Mouse (Mus musculus) right cerebral cortex, postnatal 10 days (tissue): ENCODE results near the gene Cideb.

Source experiments
- DNase-seq, 2 experiments: peaks; one replicate each; pipeline ENCODE4 v3.0.0; 2021; ENCODE audit warnings: low spot score in 2 of 2

Cideb gene

DNA sequence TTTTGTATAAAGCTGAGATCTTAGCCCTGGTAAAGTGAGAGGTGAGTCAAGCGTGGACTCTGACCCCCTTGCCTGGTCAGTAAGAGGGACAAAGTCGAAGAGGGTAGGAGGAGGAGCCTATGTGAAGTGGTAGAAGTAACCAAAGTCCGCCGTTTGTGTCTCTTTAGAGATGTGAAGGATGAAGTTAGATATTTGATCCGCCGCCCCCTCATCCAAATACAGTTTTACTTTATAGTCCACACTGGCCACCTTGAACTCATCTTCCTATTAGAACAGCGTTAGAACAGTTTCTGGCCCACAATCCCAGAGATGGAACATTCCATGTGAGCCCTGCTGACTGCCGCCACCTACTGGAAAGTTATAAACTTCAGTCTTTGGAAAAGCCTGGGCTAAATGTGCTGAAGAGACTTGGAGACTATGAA lies at the start of gene Cideb:
Cideb (minus strand) TSS at position 96 of the 422 bp plus-strand sequence.
- DNase-seq: peak in 1 of 2 experiments; percentile 55

DNA sequence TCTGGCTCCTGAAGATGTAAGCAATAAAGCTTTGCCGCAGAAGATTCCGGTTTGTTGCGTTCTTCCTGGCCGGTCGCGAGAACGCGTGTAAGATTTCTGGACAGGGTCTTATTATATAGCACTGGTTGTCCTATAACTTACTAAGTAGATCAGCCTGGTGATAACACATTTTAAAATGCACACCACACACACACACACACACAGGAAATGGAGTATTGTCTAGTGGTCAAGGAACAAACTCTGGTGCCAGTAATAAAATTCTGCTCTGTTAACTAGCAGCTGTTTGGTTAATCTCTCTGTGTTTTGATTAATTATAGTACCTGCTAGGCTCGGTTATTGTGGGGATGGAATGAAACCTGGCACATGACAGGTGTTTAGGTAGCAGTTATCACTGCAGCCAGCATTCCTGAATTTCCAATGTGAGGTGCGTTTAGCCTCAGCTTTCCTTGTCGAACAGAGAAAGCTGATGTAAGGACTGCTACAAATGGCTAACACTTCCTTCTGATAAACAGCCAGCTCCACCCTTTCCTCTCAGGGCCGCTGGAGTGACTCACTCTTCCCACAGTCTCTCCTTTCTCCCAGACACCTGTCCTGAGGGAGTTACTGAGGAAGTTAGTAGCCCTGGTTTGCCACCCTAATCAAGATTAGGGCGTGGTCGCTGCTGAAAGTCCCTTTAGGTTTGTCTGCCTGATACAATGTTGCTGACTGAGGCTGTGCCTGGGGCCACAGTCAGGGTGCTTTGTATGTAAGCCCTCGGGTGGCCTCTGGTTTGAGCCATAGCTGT lies 37.3 kb upstream of the Cideb start:
- peak in 1 of 2 experiments; percentile 7 for DNase-seq

DNA sequence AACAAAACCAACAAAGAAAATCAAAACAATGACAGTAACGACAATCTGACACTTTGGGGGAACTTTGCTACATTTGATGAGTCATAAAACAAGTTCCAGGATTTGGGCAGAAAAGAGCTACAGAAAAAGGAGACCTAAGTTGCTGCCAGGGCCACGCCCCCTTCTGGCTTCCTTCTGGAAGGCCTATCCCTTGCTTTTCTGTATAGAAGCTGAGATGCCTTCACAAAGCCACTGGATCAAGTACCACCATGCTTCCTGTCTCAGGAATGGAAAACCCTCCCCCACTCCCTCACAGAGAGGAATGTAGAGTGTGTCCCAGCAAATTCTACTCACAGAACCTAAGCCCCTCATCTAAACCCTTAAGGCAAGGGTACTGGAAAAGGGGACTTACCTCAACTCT lies 35.7 kb upstream of the Cideb start:
- peak in 1 of 2 experiments; percentile 18 for DNase-seq

DNA sequence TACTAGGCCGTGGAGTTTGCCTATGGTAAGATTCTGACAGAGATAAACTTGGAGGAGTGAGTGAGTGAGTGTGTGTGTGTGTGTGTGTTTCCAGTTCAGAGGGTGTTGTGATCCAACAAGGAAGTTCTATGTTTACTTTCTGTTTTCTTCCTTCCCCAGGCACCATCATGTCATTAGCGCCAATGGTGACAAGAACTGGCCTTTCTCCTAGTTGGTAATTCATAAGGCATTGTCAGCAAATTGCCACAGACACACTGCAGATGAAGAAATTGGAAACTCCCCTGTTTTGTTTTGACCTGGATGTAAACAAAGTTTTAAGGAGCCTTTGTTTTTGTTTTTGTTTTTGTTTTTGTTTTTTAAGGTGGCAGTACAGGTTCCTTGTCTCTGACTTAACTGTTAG lies 35.2 kb upstream of the Cideb start:
- DNase-seq: no peak

DNA sequence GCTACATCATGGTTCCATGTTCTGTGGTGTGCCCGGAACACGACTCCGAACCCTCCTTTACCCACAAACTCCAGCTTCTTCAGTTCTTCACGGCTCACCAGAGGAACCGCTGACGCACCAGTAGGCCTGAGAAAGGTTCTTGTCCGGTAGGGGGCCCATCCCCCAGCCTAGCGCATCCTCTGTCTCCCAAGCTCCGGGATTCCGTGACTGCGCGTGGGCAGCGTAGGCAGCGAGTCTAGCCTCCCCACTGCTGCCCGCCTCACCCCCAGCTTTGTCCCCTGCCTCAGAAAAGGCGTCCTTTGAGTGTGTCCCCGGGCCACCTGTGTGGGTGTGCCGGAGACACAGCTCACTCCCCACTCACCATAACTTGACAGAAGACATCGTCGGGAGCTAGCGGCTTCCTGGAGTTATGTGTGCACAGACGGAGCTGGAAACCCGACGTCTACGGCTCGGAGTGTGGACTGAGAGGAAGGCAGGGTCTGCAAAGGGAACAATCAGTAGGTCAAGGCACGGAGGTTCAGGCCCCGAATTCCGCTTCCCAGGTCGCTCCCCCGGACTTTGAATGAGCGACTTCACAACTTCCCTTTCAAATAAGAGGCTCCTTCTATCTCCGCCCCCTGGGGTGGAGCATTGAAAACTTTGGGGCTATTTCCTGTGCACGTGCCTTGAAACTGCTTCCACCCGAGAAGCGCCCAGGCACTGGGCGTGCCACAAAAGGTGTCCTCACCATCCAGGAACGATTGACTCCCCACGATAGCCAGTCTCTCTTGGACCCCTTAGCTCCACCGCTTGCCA lies 30.2 kb upstream of the Cideb start, which contains the start of gene Ripk3:
Ripk3 (minus strand) TSS at position 610 of the 795 bp plus-strand sequence.
- peak in 1 of 2 experiments; percentile 17 for DNase-seq

DNA sequence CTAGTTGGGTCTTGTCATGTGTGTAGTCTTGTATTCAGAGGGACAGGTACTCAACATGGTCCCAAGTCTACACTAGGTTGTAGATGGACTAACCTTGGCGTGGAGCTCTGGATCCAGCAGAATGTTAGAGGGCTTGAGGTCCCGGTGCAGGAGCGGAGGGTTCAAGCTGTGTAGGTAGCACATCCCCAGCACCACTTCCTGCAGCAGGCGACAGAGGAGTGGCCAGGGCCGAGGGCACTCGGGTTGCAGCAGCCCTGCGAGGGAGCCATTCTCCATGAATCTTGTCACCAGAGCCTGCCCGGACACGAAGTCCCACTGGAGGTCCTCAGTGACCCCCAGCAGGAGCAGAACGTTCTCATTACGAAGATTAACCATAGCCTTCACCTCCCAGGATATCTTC lies 29.5 kb upstream of the Cideb start:
- peak in 1 of 2 experiments; percentile 17 for DNase-seq

DNA sequence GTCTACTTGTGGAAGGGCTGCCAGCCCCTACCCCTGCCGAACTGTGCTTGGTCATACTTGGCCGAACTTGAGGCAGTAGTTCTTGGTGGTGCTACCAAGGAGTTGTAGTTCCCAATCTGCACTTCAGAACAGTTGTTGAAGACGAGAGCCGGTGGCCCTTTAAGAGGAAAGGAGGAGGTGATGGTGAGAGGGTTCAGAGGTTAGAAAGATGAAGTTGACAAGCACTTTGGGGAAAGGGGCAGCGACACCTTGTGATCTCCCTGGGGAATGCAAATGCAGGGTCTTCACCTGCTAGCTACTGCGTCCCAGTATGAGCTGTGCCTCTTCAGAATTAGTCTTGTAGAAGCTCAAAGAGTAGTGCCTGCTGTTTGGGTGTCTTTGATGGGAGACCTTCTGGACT lies 26.9 kb upstream of the Cideb start:
- DNase-seq: peak in 1 of 2 experiments; percentile 14

DNA sequence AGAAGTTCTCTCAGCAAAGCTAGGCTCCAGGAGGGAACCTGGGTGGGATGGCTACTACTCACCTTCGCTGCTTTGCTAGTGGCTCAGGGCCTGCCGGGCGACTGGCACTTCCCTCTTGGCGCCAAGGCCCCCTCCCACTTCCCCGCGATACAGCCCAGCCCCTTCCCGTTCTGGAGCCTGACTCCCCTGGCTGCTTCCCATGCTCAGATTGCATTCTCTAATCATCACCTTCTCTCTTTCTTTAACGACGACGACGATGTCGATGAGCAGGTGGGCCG lies 25.6 kb upstream of the Cideb start, which contains the start of gene Adcy4:
Adcy4 (minus strand) TSS at position 138 of the 278 bp plus-strand sequence.
- DNase-seq: peak in 1 of 2 experiments; percentile 15

DNA sequence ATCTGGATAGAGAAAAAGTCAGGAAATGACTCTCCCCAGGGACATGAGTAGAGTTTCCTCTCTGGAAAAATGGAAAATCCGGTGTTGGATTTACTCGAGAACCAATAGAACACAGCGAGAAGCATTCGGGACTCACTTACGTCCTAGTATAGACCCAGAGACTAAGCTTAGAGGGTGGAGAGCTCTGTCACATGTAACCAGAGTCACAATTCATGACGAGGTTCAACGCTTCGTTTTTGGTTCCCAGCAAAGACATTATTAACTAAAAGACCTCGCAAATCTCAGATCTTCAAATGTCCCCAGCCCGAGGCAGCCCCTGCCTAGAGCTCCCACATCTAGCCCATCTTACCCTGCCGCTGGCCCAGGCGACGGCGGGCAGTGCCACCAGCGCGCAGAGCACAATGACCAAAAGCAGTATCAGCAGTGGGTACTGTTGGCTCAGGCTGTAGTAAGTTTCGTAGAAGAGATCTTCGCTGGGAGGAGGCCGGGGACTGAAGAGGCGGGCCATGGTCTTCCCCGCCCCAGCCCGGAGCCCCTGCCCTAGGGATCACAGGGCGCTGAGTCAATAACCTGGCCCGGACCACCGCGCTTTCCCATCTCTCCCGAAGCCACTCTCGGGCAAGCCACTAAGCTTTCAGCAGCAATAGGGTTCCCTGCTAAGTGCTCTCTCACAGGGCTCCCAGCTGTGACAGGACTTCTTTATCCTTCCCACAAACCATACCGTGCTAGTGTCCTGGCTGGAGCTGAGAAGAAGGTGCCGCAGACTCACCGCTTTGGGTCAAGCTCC lies 25.1 kb upstream of the Cideb start:
- DNase-seq: peak in 1 of 2 experiments; percentile 23

DNA sequence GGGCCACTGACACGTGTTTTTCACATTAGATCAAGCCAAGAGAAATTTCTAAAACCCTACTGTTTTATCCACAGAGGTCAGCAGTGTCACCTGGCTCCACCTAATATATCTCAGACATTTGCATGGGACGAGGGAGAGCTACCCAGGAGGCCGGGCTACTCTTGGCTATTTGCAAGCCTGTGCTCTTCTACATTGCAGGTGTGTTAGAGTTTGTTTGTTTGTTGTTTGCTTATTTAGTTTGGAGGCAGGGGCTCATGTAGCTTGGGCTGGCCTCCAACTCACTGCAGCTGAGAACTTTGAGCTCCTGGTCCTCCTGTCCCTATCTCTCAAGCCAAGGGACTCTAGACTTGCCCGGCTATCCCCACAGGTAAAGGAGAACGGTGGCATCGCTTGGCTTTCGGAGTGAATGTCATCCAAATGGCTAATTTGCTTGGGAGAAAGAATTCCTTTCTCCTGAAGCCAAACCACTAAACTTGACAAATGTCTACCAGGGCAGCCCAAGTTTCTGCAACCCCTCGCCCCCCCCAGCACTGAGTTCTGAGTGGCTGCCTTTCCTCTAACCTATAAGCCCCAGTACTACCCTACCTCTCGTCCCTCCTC lies 24.2 kb upstream of the Cideb start:
- DNase-seq: peak in 1 of 2 experiments; percentile 13

DNA sequence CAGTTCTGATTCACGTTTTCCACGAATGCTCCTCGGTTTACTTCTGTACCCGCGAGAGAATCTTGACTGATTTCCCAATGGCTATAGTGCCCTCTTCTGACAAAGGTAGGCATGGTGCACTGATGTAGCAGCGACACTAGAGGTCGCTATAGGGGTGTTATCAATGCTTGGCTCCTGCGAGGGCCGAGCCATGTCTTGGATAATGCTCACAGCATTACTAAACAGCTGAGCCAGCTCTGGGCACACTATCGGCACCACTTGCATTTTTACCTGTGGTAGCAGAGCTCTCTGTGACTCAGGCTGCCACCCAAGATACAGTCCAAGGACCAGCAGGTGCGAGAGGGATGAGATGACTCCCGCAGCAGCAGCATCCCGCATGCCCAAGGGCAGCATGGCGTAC lies 23.1 kb upstream of the Cideb start:
- DNase-seq: peak; percentile 62 to 66

DNA sequence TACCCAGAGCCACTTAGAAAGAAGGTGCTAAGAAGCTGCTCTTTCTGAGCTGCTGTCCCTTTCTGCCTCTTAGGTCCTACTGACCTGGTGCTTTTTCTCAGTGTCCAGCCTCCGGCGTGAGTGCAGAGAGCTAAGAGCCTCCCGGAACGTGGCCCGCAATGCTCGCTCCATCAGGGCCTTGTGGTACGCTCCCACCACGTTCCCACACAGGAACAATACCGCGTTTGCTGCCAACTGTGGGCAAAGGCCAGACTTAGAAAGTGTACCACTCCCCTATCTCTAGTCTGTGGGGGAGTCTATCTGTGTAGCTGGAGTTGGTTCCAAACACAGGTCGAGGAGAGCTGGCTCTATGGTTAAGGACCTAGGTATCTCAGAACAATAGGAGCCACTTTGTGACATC lies 22.5 kb upstream of the Cideb start:
- DNase-seq: peak in 1 of 2 experiments; percentile 15

DNA sequence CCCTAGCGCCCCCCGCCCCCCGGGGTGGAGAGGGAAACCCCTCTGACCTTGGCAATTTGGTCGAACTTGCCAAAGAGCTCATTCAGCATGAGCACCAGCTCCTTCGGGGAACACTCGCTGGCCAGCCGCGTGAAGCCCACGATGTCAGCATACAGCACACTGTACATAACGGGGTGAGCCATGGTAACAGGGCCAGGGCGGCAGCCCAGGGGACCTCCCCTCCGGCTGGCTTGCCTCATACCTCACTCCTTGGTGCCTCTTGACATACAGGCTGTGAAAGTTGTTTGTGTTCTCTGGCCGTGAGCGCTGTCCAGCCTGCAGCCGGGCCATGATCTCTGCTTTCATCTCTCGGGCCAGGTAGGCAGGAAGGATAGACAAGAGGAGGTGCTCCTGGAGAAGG lies 21.4 kb upstream of the Cideb start:
- DNase-seq: peak in 1 of 2 experiments; percentile 20

DNA sequence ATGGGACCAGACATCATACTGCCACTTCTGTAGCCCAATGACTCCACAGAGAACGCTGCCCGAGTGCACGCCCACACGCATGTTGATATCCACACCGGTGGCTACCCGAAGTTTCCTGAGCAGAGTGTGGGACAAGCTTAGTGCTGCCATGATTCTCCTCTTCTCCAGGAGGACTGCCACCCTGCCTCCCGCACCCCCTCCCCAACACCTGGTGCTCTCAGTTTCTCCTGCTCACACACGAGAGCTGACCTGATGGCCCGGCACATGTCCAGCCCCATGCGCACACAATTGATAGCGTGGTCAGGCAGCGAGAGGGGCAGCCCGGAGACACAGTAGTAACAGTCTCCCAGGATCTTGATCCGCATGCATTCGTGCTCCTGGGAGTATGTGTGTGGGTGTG lies 20.4 kb upstream of the Cideb start:
- peak; percentile 15 to 16 for DNase-seq

DNA sequence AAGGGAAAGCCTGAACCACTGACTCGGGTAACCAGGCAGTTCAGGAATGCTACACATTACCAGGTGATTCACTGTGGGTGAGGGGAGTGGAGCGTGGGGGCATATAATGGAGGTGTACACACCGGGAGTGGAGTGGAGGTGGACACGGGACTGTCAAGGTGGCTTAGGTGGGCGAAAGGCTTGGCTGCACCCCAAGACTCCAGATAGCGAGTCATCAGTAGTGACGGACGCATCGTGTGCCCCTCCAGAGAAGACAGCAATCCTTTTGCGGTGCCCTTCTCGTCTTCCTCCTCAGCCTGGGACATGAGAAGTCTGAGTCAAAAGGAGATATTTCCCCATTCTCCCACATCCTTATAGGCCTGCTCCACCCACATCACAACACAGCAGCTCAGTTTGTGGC lies 19.5 kb upstream of the Cideb start:
- DNase-seq: peak in 1 of 2 experiments; percentile 11

DNA sequence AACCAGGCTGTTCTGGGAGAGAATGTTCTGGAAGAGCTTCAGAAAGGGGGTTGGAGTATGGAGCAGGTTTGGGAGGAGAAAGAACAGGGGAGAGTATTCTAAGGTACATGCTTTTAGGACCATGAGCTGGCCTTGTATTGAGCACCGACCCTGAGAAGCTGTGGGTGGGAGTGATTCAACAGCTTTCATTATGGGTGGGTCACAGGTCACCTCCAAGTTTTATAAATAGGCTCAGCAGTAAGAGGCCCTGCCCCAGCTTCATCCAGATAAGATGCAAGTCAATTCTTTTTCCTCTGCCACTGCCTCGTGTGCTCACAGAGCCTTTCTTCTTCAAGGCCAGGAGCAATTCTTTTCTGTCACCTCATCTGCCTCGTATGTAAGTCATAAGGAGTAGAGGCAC lies 18.9 kb upstream of the Cideb start:
- DNase-seq: peak in 1 of 2 experiments; percentile 6

DNA sequence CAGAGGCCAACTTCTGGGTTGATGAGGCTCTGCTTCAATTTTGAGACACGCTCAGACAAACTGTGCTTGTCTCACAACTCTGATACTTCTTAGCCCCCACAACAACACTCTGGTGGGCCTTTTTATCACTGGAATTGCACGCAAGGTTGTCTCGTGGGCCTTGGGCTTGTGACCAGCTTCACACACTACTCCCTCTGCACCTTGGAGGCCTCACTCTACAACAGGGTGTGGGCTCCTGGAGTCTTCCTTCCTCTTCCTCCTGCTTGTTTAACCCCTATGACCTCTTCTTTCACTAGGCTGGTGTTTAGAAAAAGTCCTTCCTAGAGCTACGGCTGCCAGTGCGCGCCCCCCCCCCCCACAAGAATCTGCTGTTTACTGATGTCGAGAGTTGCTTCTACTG lies 18.5 kb upstream of the Cideb start:
- DNase-seq: peak in 1 of 2 experiments; percentile 3

DNA sequence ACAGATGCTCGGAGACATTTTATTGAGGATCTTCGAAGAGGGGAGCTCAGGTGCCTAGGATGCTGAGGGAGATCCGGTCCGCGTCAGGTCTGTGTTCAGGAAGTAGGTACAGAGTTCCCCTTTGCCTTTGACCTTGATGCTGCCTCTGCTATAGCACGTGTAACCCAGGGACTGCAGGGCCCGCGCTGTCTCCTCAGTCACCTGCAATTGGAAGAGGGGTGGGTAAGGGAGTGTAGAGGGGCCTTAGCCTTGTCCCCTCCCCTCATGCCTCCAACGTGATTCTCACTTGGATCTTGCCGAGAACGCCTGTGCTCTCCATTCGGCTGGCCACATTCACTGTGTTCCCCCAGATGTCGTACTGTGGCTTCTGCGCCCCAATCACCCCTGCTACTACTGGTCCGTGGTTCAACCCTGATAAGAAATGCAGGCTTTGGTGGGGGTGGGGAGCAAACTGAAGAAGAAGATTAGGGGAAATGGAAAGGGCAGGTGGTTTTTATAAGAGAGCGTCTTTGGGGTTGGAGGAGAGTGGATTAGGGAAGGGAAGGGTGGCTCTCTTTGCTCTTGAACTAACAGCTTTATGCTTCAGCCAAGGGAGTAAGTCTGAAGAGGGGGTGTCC lies 10.9 kb upstream of the Cideb start:
- no peak for DNase-seq

DNA sequence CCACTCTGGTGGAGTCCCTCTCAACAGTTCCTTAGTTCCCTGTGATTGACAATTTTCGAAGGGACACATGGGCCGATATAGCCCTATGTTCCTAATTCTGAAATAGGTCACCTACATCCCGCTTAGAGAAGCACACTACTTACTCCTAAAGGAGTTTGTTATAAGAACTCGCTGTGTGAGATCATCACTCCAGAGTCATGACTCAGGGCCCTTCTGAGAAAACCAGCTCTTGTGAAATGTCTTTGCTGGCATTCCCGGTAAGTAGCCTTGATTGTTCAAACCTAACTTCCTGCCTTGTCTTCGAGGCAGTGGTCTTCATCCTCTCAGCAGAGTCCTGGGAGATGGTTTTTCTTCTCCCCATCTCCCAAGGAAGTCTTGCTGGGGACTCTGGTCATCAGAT lies 10.3 kb upstream of the Cideb start:
- no peak for DNase-seq

DNA sequence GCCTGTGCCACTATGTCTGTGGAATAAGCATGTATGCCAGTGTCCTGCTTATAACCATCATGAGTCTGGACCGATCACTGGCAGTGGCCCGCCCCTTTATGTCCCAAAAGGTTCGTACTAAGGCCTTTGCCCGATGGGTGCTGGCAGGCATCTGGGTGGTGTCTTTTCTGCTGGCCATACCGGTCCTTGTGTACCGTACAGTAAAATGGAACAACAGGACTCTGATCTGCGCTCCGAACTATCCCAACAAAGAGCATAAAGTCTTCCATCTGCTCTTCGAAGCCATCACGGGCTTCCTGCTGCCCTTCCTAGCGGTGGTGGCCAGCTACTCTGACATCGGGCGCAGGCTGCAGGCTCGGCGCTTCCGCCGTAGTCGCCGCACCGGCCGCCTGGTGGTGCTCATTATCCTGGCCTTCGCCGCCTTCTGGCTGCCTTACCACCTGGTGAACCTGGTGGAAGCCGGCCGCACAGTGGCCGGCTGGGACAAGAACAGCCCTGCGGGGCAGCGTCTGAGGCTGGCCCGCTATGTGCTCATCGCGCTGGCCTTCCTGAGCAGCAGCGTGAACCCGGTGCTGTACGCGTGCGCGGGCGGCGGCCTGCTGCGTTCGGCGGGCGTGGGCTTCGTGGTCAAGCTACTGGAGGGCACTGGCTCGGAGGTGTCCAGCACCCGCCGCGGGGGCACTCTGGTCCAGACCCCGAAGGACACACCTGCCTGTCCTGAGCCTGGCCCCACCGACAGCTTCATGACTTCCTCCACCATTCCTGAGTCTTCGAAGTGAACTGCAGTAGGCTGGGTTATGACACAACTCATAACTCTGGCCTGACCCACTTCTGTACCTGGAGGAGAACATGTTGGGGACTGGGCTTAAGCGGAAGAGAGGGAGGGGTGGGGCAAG lies 9.5 kb upstream of the Cideb start:
- peak in 1 of 2 experiments; percentile 55 for DNase-seq
